Mouse (Mus musculus) G1E (cell line): ENCODE results near the gene Tmtc4. TPM values are rescaled to one million over a fixed set of nuclear protein-coding genes. Genes with fewer than 3 reads are reported as not detected.
A peak's percentile ranks its signal among the peaks of the same experiment; 100 is the strongest.

Source experiments
- ATAC-seq: 2 replicates; pipeline ENCODE4 v1.8.0; 2016; ENCODE audit warnings: mild to moderate bottlenecking; ENCODE audit not compliant: insufficient number of reproducible peaks, poor library complexity, low FRiP score, severe bottlenecking; ENCODE audit errors: extremely low read depth
- DNase-seq: peaks from one replicate; pipeline ENCODE4 v3.0.0; 2012; ENCODE audit warnings: low spot score
- H3K27me3 ChIP-seq: 2 replicates; pipeline ENCODE4 v1.6.1; 2012; ENCODE audit warnings: mild to moderate bottlenecking, low read length, inconsistent platforms; ENCODE audit not compliant: insufficient read depth
- H3K36me3 ChIP-seq: replicated peaks from 2 replicates; pipeline ENCODE3; 2012; ENCODE audit warnings: mild to moderate bottlenecking, inconsistent platforms
- H3K4me1 ChIP-seq: 2 replicates; pipeline ENCODE4 v1.6.1; 2012; ENCODE audit warnings: low read depth, low read length, inconsistent platforms, mixed read lengths; ENCODE audit not compliant: insufficient read depth
- H3K4me3 ChIP-seq: 2 replicates; pipeline ENCODE4 v1.5.1; 2012; ENCODE audit warnings: low read depth, mild to moderate bottlenecking, inconsistent platforms, low read length, moderate library complexity, mixed read lengths
- H3K9me3 ChIP-seq: replicated peaks from 2 replicates; pipeline ENCODE4 v1.6.1; 2012; ENCODE audit warnings: inconsistent platforms
- CTCF ChIP-seq: IDR thresholded peaks from 2 replicates; pipeline ENCODE4 v1.5.1; 2012; ENCODE audit warnings: low read depth, low read length, inconsistent platforms, mixed read lengths
- GATA1 ChIP-seq: IDR thresholded peaks from 2 replicates; pipeline ENCODE4 v1.6.1; 2012; ENCODE audit warnings: borderline replicate concordance, low read length, inconsistent platforms, mixed read lengths
- GATA2 ChIP-seq: IDR thresholded peaks from 2 replicates; pipeline ENCODE4 v1.6.1; 2012; ENCODE audit warnings: low read depth, low read length, inconsistent platforms, borderline replicate concordance
- POLR2AphosphoS5 ChIP-seq: IDR thresholded peaks from 2 replicates; pipeline ENCODE4 v1.6.1; 2012; ENCODE audit warnings: low read depth, low read length, inconsistent platforms; ENCODE audit not compliant: insufficient replicate concordance
- TAL1 ChIP-seq: conservative IDR thresholded peaks from 2 replicates; pipeline ENCODE4 v1.6.1; 2012; ENCODE audit warnings: low read depth, low read length, inconsistent platforms, mixed read lengths
- polyA plus RNA-seq: library from polyadenylated mRNA; stranded (reverse); fragments of >175 nt; gene quantifications from 2 replicates; pipeline ENCODE4 v1.2.3, GENCODE M21; 2012
- total RNA-seq, 2 experiments: library from RNA; stranded (forward) in 1 of 2; stranded (reverse) in 1 of 2; fragments of 200-1000 nt in 1 of 2; fragments of >200 nt in 1 of 2; fragmentation: Nextera tagmentation in 1 of 2; gene quantifications; 2 replicates each; pipeline ENCODE4 v1.2.3; 2014 to 2017

Gene Tmtc4
- total and polyA plus RNA-seq, 3 experiments = 0.96 to 12.6 (median 9.6) TPM

- no peak for ATAC-seq
- no peaks in the 10 kb centered on the region; the same call in none of the 2 replicates for H3K27me3 ChIP-seq
Observed at GRCm38 (mm10) chr14:122977797-122978140, 6.1 kb downstream of the Tmtc4 start.

GRCm38 (mm10) chr14:122977056-122977796 lies 6.6 kb downstream of the Tmtc4 start:
- Histone ChIP-seq H3K4me3 (no peak overlapping the region), H3K4me1 (peaks cover 7% of the 10 kb centered on the region), H3K27me3 (no peaks in the 10 kb centered on the region; the same call in 1 of the 2 replicates), H3K36me3 (peaks cover 18% of the 10 kb centered on the region), H3K9me3 (no peaks in the 10 kb centered on the region)
- TF ChIP-seq GATA1 (no peak), TAL1 (no peak), POLR2AphosphoS5 (no peak), GATA2 (no peak), CTCF (no peak)
- no peak for DNase-seq
- ATAC-seq = no peak

More at GRCm38 (mm10) chr14:122977797-122978140, 6.1 kb downstream of the Tmtc4 start:
- no peaks in the 10 kb centered on the region for H3K9me3 ChIP-seq
- no peak for TF ChIP-seq POLR2AphosphoS5
- no peak for TF ChIP-seq GATA1
- TF ChIP-seq GATA2 = no peak
- no peak for TF ChIP-seq TAL1
- no peak for TF ChIP-seq CTCF
- DNase-seq = no peak
- H3K4me1 ChIP-seq = peaks cover 13% of the 10 kb centered on the region
- H3K4me3 ChIP-seq = no peak overlapping the region
- peaks cover 15% of the 10 kb centered on the region for H3K36me3 ChIP-seq

GRCm38 (mm10) chr14:122974854-122975570 lies 8.8 kb downstream of the Tmtc4 start:
- Histone ChIP-seq H3K9me3 (no peaks in the 10 kb centered on the region), H3K27me3 (no peaks in the 10 kb centered on the region), H3K36me3 (peaks cover 33% of the 10 kb centered on the region), H3K4me3 (no peak overlapping the region), H3K4me1 (peaks cover 2% of the 10 kb centered on the region; the same call in 1 of the 2 replicates)
- no peak for ATAC-seq
- DNase-seq = no peak
- TF ChIP-seq POLR2AphosphoS5 (no peak), GATA2 (no peak), GATA1 (no peak), TAL1 (no peak), CTCF (no peak)

- peak; percentile 11; the same call in 1 of the 2 replicates for ATAC-seq
Observed at GRCm38 (mm10) chr14:122973091-122973490, 10.7 kb downstream of the Tmtc4 start.

GRCm38 (mm10) chr14:122968049-122968448 lies 15.8 kb downstream of the Tmtc4 start:
- Histone ChIP-seq H3K4me3 (no peak overlapping the region), H3K27me3 (no peaks in the 10 kb centered on the region), H3K36me3 (peaks cover 45% of the 10 kb centered on the region), H3K4me1 (no peaks in the 10 kb centered on the region), H3K9me3 (no peaks in the 10 kb centered on the region)
- TF ChIP-seq CTCF (no peak), GATA2 (no peak)
- DNase-seq (no peak), ATAC-seq (no peak; the same call in 1 of the 2 replicates)

More at GRCm38 (mm10) chr14:122973091-122973490, 10.7 kb downstream of the Tmtc4 start:
- no peak for DNase-seq
- Histone ChIP-seq H3K27me3 (no peaks in the 10 kb centered on the region), H3K4me1 (peaks cover 2% of the 10 kb centered on the region; the same call in 1 of the 2 replicates), H3K4me3 (no peak overlapping the region), H3K9me3 (no peaks in the 10 kb centered on the region), H3K36me3 (peaks cover 47% of the 10 kb centered on the region)
- TF ChIP-seq GATA1 = no peak
- TF ChIP-seq GATA2 = no peak
- no peak for TF ChIP-seq POLR2AphosphoS5
- no peak for TF ChIP-seq CTCF
- no peak for TF ChIP-seq TAL1

GRCm38 (mm10) chr14:122957941-122958340 lies 25.9 kb downstream of the Tmtc4 start:
- DNase-seq (no peak), ATAC-seq (no peak)
- Histone ChIP-seq H3K9me3 (no peaks in the 10 kb centered on the region), H3K36me3 (peaks cover 21% of the 10 kb centered on the region), H3K4me1 (no peaks in the 10 kb centered on the region), H3K27me3 (no peaks in the 10 kb centered on the region), H3K4me3 (no peak overlapping the region)
- TF ChIP-seq CTCF = no peak
- TF ChIP-seq TAL1 = no peak
- no peak; the same call in 1 of the 2 replicates for TF ChIP-seq POLR2AphosphoS5
- no peak for TF ChIP-seq GATA2
- TF ChIP-seq GATA1 = no peak
